Mouse (Mus musculus): ENCODE results near the gene Mpp6.

The Mpp6 gene

DNA sequence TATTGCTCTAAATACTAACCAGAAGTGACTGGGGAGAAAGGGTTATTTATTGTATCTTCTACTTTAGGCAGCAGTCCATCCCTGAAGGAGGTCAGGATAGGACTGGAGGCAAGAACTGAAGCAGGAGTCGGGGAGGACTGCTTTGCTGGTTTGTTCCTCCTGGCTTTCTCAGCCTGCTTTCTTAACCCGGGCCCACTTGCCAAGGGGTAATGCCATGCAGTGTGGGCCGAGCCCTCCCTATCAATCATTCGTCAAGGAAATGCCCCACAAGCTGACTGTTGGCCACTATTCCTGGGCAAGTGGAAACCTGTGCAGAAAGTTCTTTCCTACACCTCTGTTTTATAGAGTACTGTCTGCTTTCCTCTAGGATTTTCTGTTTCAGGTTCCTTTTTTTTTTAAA lies 39.3 kb downstream of the Mpp6 start:
- no peak for DNase-seq (ENCODE audit: low spot score)

GRCm38 (mm10) chr6:50159842-50160241 lies 49.8 kb downstream of the Mpp6 start:
- no peak for DNase-seq (ENCODE audit: low spot score)

DNA sequence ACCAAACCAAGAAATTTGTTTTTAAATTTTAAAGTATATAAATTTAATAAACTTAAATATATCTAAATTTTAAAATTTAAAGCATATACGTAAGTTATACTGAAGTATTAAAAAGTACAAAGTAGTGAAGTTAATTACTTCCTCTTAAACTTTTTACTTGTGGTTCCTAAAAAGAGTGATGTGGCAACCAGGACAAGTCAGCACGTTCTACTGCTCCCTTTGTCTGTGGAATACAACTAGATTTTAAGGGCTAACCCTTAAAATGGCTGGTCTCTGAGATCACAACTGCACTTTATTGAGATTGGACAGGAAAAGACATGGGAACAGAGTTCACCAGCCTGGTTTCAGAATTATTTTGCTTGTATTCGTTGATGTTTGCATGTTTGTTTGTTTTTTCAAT lies 53.0 kb downstream of the Mpp6 start:
- DNase-seq (ENCODE audit: low spot score), result no peak

DNA sequence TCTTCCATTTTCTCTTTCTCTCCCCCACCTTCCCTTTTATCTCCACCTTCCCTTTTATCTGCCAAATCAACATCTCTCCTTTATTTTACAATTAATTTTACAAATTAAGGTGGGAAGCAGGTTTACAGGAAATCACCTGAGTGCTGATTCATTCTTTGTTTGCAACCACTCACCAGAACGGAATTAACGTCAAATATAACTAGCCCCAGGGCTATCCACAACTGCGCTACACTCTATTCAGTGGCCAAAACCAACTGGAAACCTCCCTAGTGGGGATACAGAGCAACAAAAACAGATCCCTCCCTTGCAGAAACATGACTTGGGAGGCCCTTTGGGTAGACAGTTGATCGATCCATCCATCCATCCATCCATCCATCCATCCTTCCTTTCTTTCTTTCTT lies 58.8 kb downstream of the Mpp6 start:
- no peak for DNase-seq (ENCODE audit: low spot score)

DNA sequence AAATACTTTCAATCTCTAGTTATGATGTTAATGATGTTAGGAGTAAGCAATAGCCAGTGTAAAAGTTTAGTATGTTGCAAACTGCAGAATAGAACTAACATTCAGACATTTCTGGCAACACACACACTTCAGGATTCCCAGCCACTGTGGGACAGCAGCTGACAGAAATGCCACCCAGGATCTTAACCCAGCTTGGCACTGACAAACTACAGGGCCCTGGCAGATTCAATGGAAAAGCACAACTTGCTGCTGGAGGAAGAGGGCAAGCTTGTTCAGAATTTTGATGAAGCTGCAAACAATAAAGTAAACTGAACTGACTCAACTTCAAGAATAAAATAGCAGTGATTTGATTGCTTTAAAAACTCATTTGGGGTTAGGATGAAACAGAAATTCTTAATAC lies 59.7 kb downstream of the Mpp6 start:
- no peak for DNase-seq (ENCODE audit: low spot score)

GRCm38 (mm10) chr6:50175736-50176135 lies 65.7 kb downstream of the Mpp6 start:
- DNase-seq (ENCODE audit: low spot score), result peak; percentile 70

- DNase-seq (ENCODE audit: low spot score), result peak; percentile 72
Observed at GRCm38 (mm10) chr6:50180189-50180588, 70.1 kb downstream of the Mpp6 start.

GRCm38 (mm10) chr6:50187955-50188354 lies 77.9 kb downstream of the Mpp6 start:
- DNase-seq (ENCODE audit: low spot score), result peak; percentile 56

DNA sequence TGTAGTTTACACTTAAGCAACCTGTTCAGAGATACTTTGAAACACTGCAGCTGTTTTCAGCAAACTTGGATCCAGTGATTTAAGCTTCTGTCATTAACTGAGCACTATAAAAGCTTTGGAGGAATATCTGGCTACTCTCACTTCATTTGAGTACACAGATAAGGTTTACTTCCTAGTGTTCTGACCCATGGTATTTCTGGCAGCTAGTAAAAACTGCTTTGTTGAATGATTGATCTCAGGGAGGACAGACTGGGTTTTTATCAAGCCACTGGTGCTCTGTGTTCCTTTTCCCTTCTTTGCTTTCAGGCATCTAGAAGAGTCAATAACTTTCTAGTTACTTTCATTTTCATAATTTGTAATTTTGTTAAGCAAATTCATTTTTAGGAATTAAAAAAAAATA lies 79.3 kb downstream of the Mpp6 start:
- no peak for DNase-seq (ENCODE audit: low spot score)

DNA sequence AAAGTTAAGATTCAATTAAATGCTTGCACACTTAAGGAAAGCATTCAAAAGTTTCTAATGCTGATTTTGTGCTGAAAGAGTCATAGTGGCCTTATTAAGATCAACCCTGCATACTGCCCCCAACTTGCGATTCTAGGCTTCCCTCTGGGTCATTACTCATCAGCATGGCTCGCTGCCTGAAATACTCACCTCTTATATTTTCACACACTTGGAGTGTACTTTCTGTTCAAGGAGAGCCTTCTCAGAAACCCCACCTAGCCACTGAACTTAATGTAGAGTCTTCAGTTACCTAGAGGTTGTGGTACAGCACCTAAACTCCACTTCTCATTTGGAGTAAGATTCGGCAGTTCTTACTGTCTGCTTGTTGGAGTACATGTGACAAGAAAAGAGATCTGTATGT lies 81.6 kb downstream of the Mpp6 start:
- no peak for DNase-seq (ENCODE audit: low spot score)

DNA sequence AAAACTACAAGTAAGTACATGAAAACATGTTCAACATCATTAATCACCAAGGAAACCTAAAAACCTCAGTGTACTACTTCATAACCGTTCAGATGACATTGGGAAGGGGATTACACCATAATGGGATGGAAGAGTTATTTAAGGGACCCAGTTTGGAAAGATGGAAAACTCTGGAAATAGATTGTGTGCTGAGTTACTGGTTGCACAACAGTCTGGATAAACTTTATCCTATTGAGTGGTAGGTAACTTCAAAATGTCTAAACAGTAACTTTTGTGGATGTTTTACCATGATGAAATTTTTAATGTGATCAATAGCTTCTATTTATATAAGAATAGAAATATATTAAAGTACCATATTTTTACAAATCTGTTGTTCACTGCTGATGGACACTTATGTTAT lies 82.1 kb downstream of the Mpp6 start:
- no peak for DNase-seq (ENCODE audit: low spot score)

- DNase-seq (ENCODE audit: low spot score), result no peak
Observed at GRCm38 (mm10) chr6:50192822-50193221, 82.8 kb downstream of the Mpp6 start.

GRCm38 (mm10) chr6:50193851-50194250 lies 83.8 kb downstream of the Mpp6 start:
- no peak for DNase-seq (ENCODE audit: low spot score)

DNA sequence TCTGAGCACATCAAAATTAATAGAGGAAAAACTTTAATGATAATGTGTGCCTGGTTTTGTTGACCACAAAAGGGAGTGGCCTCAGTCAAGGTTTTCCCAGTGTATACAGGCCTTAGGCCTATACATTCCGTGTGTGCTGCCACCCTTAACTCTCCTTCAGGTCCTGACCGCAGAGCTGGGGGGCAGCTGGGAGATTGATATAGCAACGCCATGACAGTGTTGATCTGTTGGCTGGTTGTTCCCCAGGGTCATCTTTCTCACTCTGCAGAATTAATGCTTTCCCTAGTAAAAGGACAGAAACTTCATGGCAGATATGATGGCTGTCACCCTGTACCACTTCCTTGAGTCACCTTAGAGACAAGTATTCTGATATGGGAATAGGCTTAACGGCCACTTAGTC lies 94.3 kb downstream of the Mpp6 start:
- DNase-seq (ENCODE audit: low spot score), result no peak

DNA sequence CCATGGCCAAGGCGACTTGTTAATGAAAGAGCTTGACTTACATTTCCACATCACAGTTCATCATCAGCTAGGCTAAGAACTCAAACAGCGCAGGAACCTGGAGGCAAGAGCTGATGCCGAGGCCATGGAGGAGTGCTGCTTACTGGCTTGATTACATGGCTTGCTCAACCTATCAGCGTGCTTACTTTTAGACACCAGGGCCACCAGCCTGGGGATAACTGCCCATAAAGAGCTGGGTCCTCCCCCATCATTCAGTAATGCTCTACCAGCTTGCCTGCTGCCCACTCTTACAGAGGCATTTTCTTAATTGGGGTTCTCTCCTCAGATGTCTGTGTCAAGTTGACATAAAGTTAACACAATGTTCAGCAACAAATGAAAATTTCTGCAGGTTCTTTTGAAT lies 95.1 kb downstream of the Mpp6 start:
- no peak for DNase-seq (ENCODE audit: low spot score)

DNA sequence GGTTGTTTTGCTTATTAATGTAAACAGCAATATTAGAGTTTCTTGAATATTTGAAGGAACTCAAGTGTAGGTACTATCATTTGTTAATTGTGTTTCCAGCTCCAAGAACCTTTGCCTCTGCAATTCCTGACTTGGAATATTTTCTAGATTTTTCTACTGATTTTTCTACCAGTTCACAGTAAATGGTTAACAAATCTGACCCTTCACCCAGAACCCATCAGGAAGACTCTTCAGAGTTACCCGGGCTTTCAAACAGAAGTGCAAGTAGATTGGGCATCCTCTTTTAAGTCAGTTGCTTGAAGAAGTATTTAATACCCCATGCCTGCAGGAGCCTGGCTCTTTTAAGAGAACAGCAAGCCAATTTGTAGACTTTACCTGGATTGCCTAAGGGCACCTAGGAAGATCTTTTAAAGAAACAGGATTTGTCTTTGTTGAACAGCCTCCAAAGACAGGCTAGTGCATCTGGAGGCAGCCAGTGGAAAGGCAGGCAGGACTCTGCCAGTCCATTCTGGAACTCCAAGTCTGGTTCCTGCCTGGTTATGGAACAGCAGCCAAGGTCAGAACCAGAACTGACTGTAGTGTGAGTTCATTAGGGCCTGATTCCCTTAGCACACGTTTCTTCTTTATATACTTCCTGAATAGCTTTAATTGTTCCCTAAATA lies 104.8 kb downstream of the Mpp6 start:
- no peak for DNase-seq (ENCODE audit: low spot score)

- no peak for DNase-seq (ENCODE audit: low spot score)
Observed at GRCm38 (mm10) chr6:50215373-50215745, 105.3 kb downstream of the Mpp6 start.

DNA sequence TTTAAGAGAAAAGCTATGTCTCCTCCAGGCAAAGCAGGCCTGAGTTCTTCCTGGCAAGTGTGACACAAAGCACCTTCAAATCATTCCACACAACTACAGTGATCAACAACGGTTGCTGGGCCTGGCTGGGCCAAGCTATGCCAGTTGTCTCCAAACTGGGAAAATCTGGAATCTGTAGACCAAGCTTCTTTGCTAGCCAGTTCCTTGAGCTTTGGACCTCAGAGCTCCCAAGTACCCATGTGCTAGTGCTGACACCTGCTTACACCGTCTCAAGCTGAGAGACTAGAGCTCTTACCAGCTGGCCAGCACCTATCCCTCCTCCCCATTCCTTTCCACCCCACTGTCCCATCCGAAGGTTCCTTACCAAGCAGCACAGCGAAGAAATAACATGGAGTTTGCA lies 105.9 kb downstream of the Mpp6 start:
- no peak for DNase-seq (ENCODE audit: low spot score)

- no peak for DNase-seq (ENCODE audit: low spot score)
Observed at GRCm38 (mm10) chr6:50218628-50219027, 108.6 kb downstream of the Mpp6 start.

DNA sequence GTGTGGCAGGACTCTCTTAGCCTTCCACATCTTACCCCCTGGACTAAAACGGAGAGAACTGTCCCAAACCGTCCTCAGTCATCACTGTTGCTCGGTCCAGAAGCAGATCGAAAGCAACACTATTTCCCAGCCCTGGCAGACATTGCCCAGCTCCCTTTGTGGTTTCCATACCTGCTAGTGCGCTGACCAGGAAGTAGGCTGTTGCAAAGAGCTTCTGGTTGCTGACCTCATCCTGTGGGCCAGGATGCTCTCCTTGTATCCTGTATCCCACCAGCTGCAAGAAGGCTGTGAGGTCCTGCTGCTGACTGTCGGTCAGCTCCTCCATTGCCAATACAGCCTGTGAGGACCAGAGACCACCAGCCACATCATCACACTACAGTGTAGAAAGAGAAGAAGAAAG lies 109.0 kb downstream of the Mpp6 start:
- no peak for DNase-seq (ENCODE audit: low spot score)

GRCm38 (mm10) chr6:50220863-50221262 lies 110.8 kb downstream of the Mpp6 start:
- peak; percentile 10 for DNase-seq (ENCODE audit: low spot score)

DNA sequence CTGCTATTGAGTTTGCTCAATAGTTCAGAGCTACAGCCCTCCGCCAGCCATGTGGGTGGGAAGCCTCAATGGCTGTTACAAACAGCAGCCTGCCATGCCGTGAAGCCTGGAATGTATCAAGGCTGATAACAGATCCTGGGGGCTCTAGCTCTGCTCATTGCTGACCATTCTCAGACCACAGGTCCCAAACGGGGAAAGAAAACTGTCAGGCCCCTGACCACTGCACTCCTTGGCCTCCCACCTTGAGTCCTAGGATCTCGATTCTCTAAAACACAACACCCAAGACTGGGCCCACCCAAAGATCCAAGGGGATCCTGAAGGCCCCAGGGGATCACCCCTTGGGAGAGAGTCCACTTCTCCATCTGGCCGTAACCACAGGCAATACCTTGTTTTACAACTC lies 112.3 kb downstream of the Mpp6 start:
- DNase-seq (ENCODE audit: low spot score), result no peak

- DNase-seq (ENCODE audit: low spot score), result no peak
Observed at GRCm38 (mm10) chr6:50222986-50223385, 112.9 kb downstream of the Mpp6 start.

- no peak for DNase-seq (ENCODE audit: low spot score)
Observed at GRCm38 (mm10) chr6:50223606-50224005, 113.6 kb downstream of the Mpp6 start.

- no peak for DNase-seq (ENCODE audit: low spot score)
Observed at GRCm38 (mm10) chr6:50225232-50225631, 115.2 kb downstream of the Mpp6 start.
